ENCODE assay signal across 11 mouse cellular contexts in the genomic region with DNA sequence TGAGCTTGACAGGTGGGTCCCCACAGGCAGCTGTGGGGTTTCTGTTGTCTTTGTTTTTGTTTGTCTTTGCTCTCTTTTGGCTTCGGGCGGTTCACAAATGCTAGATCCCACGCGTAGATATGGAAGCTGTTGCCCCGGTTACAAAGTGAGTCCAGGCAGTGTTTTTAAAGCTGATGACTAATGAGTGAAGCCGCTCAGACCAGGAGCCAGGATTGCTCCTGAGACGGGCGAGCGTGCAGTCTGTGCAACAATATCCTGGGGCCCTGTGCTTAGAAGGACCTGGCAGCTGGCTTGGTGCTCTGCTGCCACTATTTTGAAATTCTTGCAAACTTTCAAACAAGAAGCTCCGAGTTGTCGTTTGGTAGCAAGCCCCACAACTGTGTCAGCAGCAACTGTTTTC. TPM values are rescaled to one million over a fixed set of nuclear protein-coding genes. Genes with fewer than 3 reads are reported as not detected.
DNase-seq lines count a peak whose midpoint lies in the region; ATAC-seq and TF ChIP-seq lines count a peak whose summit lies in the region.
"Had no signal": no experiment of that assay in that cellular context is flagged by ENCODE, and none has a peak within 500 bp of the region (broad histone marks: within the 10 kb centered on the region; RNA-seq: fewer than 3 reads in every experiment).

No protein-coding gene starts in this region.

- ATAC-seq in intestine, embryonic 15.5 days = peak; percentile 44; the same call in 1 of the 2 replicates

- TF ChIP-seq CTCF in heart, adult 2 months (IDR thresholded peaks at IDR 0.05) = no peak

- no peaks in the 10 kb centered on the region for H3K79me2 ChIP-seq in heart, adult 2 months (replicated peaks; ENCODE audit: control insufficient read depth, insufficient read depth, low read length)

- H3K4me1 ChIP-seq in heart, adult 2 months (ENCODE audit: control insufficient read depth, insufficient read depth, low read length) = peaks cover 9% of the 10 kb centered on the region
- H3K4me1 ChIP-seq in intestine, embryonic 15.5 days (replicated peaks) = peaks cover 8% of the 10 kb centered on the region; the same call in 1 of the 2 replicates

- no peak overlapping the region for H3K4me3 ChIP-seq in heart, adult 2 months
- H3K4me3 ChIP-seq in intestine, embryonic 15.5 days (replicated peaks) = no peak overlapping the region
- H3K4me3 ChIP-seq: liver, embryonic 13.5 days had no signal

- no peak overlapping the region for H3K9ac ChIP-seq in heart, adult 2 months (ENCODE audit: low read depth, low read length)
- no peak overlapping the region for H3K9ac ChIP-seq in intestine, embryonic 15.5 days
- H3K9ac ChIP-seq: liver, embryonic 13.5 days had no signal

- no peak for TF ChIP-seq EP300 in heart, adult 2 months (IDR thresholded peaks at IDR 0.05; ENCODE audit: insufficient read depth, low read depth, low read length)

- intact Hi-C loops in heart, adult 2 months (cut with DNase I) = no loop called here

- H3K36me3 ChIP-seq in heart, adult 2 months (ENCODE audit: control insufficient read depth, insufficient read depth, low read length) = no peaks in the 10 kb centered on the region
- no peaks in the 10 kb centered on the region for H3K36me3 ChIP-seq in intestine, embryonic 15.5 days
- H3K36me3 ChIP-seq: liver, embryonic 13.5 days had no signal

- DNase-seq in heart, adult 11 months = peak; percentile 80
- DNase-seq in heart, adult 2 months = no peak
- DNase-seq in 3134 (ENCODE audit: extremely low read depth, insufficient read length, low spot score) = peak; percentile 68
- peak; percentile 29 for DNase-seq in brain, adult 2 months (ENCODE audit: low read depth, low spot score)
- no peak for DNase-seq in left cerebral cortex, adult 8-10 months (ENCODE audit: low spot score in 2 of 2)
- no peak for DNase-seq in kidney, adult 8-10 months
- no peak for DNase-seq in thymus, postnatal 0 days (ENCODE audit: low spot score)
- DNase-seq: kidney, postnatal 10 days; liver, embryonic 13.5 days had no signal

- H3K27me3 ChIP-seq in heart, adult 2 months (ENCODE audit: control insufficient read depth, insufficient read depth, low read length) = no peaks in the 10 kb centered on the region
- no peaks in the 10 kb centered on the region for H3K27me3 ChIP-seq in intestine, embryonic 15.5 days (replicated peaks)
- H3K27me3 ChIP-seq: liver, embryonic 13.5 days had no signal

- no peak overlapping the region for H3K27ac ChIP-seq in heart, adult 2 months
- no peak overlapping the region for H3K27ac ChIP-seq in intestine, embryonic 15.5 days
- H3K27ac ChIP-seq: liver, embryonic 13.5 days had no signal

- no peak for TF ChIP-seq POLR2A in heart, adult 2 months (IDR thresholded peaks at IDR 0.05; ENCODE audit: insufficient read depth, low read depth, low read length)

- WGBS in heart, adult 2 months = 49% methylated on average over 11 of the region's 11 CpGs
- WGBS in intestine, embryonic 15.5 days = 18% methylated on average over 11 of the region's 11 CpGs

- H3K4me2 ChIP-seq in intestine, embryonic 15.5 days (replicated peaks) = no peak overlapping the region
- H3K4me2 ChIP-seq: liver, embryonic 13.5 days had no signal

- H3K9me3 ChIP-seq in intestine, embryonic 15.5 days = no peaks in the 10 kb centered on the region
- H3K9me3 ChIP-seq: liver, embryonic 13.5 days had no signal

RNA-seq across cellular contexts. Expression of a gene that starts 13.5 kb away (rescaled TPM):
- not detected for total RNA-seq in heart, adult 2 months (2021)
- not detected in 2 replicates for polyA plus RNA-seq in heart, adult 2 months (2012; rRNA removed)
- 0.85 and 1.2 TPM in 2 replicates for polyA plus RNA-seq in intestine, embryonic 15.5 days (2015; fragmentation: Nextera tagmentation; extraction: Ambion mirVana)
- 1 to 10 TPM; 1.3 to 1.9 (median 1.9) TPM for total RNA-seq in left cerebral cortex, adult 8-10 months (2022)
- polyA plus RNA-seq in thymus, postnatal 0 days (2015; fragmentation: Nextera tagmentation; extraction: Ambion mirVana) = 0.10 and 0.22 TPM in 2 replicates
- total RNA-seq: gastrocnemius, adult 8-10 months had no signal

RNA-seq across cellular contexts. Expression of a gene that starts 30.4 kb away (rescaled TPM):
- under 1 TPM in 1 of 2 experiments, not detected in 1; 0.65 TPM for total RNA-seq in heart, adult 2 months (2021)
- 0.10 TPM in 1 of 2 replicates, not detected in the other for polyA plus RNA-seq in heart, adult 2 months (2012; rRNA removed)
- 0.11 and 0.18 TPM in 2 replicates for polyA plus RNA-seq in intestine, embryonic 15.5 days (2015; fragmentation: Nextera tagmentation; extraction: Ambion mirVana)
- 10 to 100 TPM; 15.2 to 18.6 (median 17.7) TPM for total RNA-seq in left cerebral cortex, adult 8-10 months (2022)
- 0.05 TPM in 1 of 2 replicates, not detected in the other for polyA plus RNA-seq in thymus, postnatal 0 days (2015; fragmentation: Nextera tagmentation; extraction: Ambion mirVana)
- total RNA-seq: gastrocnemius, adult 8-10 months had no signal

RNA-seq across cellular contexts. Expression of a gene that starts 42.3 kb away (rescaled TPM):
- total RNA-seq in heart, adult 2 months (2021) = 10 to 100 TPM; 61.2 to 68.3 TPM
- polyA plus RNA-seq in heart, adult 2 months (2012; rRNA removed) = 48.0 and 75.1 TPM in 2 replicates
- 184 and 196 TPM in 2 replicates for polyA plus RNA-seq in intestine, embryonic 15.5 days (2015; fragmentation: Nextera tagmentation; extraction: Ambion mirVana)
- total RNA-seq in left cerebral cortex, adult 8-10 months (2022) = 10 to 100 TPM; 76.9 to 90.1 (median 84.4) TPM
- 203 and 212 TPM in 2 replicates for polyA plus RNA-seq in thymus, postnatal 0 days (2015; fragmentation: Nextera tagmentation; extraction: Ambion mirVana)

RNA-seq across cellular contexts. Expression of a gene that starts 43.5 kb away (rescaled TPM):
- total RNA-seq in heart, adult 2 months (2021) = 10 to 100 TPM; 19.5 to 22.1 TPM
- polyA plus RNA-seq in heart, adult 2 months (2012; rRNA removed) = 16.5 and 22.2 TPM in 2 replicates
- 44.0 and 47.7 TPM in 2 replicates for polyA plus RNA-seq in intestine, embryonic 15.5 days (2015; fragmentation: Nextera tagmentation; extraction: Ambion mirVana)
- 10 to 100 TPM; 43.3 to 45.9 (median 44.7) TPM for total RNA-seq in left cerebral cortex, adult 8-10 months (2022)
- 54.7 and 59.2 TPM in 2 replicates for polyA plus RNA-seq in thymus, postnatal 0 days (2015; fragmentation: Nextera tagmentation; extraction: Ambion mirVana)

Comparison
In these comparisons a context has a peak if more than half of its experiments do, and no peak if none do; other contexts are left out.
1. DNase-seq: peak in heart, adult 11 months (single experiment), 3134 (single experiment) and brain, adult 2 months (single experiment); none in heart, adult 2 months (0 of 2), left cerebral cortex, adult 8-10 months (0 of 2), kidney, adult 8-10 months (0 of 2) and thymus, postnatal 0 days (single experiment).